Mouse (Mus musculus) MEL (cell line): ENCODE measurements around the gene Cdkn1b. TPM values are rescaled to one million over a fixed set of nuclear protein-coding genes. Genes with fewer than 3 reads are reported as not detected.

Experiments
- DNase-seq: peaks from one replicate; pipeline ENCODE4 v3.0.0; 2011; ENCODE audit warnings: low read depth, low spot score
- H3K27ac ChIP-seq: 2 replicates; pipeline ENCODE4 v1.5.1; 2012; ENCODE audit warnings: low read depth, mild to moderate bottlenecking, control low read depth, low read length, moderate library complexity; ENCODE audit not compliant: control insufficient read depth
- H3K27me3 ChIP-seq, 2 experiments: fragments of 150-350 bp in 1 of 2; sonication (generic) in 1 of 2; 2 replicates each; pipeline ENCODE4 v1.6.1; 2012; ENCODE audit warnings: low read length in 2 of 2, mild to moderate bottlenecking in 2 of 2, improper control_type of control experiment in 1 of 2, moderate library complexity in 1 of 2; ENCODE audit not compliant: insufficient read depth in 2 of 2, control insufficient read depth in 1 of 2
- H3K36me3 ChIP-seq, 2 experiments: 2 replicates each; pipeline ENCODE4 v1.6.1; 2012 to 2014; ENCODE audit warnings: low read length in 2 of 2, improper control_type of control experiment in 1 of 2, inconsistent platforms in 1 of 2, mild to moderate bottlenecking in 1 of 2; ENCODE audit not compliant: insufficient read depth in 2 of 2, control insufficient read depth in 1 of 2
- H3K4me1 ChIP-seq, 2 experiments: fragments of 150-350 bp in 1 of 2; sonication (generic) in 1 of 2; 2 replicates each; pipeline ENCODE4 v1.6.1; 2012; ENCODE audit warnings: low read length in 2 of 2, improper control_type of control experiment in 1 of 2, mild to moderate bottlenecking in 1 of 2; ENCODE audit not compliant: insufficient read depth in 2 of 2, control insufficient read depth in 1 of 2
- H3K4me3 ChIP-seq, 2 experiments: fragments of 150-350 bp in 1 of 2; sonication (generic) in 1 of 2; 2 replicates each; pipeline ENCODE4 v1.5.1; 2012; ENCODE audit warnings: low read depth in 2 of 2, low read length in 2 of 2, mild to moderate bottlenecking in 2 of 2, moderate library complexity in 2 of 2, control low read depth in 1 of 2, improper control_type of control experiment in 1 of 2; ENCODE audit not compliant: control insufficient read depth in 1 of 2, insufficient read depth in 1 of 2
- H3K79me2 ChIP-seq: 2 replicates; pipeline ENCODE4 v1.6.1; 2012; ENCODE audit warnings: mild to moderate bottlenecking, low read length, moderate library complexity; ENCODE audit not compliant: control insufficient read depth, poor library complexity, insufficient read depth
- H3K9ac ChIP-seq: 2 replicates; pipeline ENCODE4 v1.6.1; 2012; ENCODE audit warnings: low read depth, mild to moderate bottlenecking, control low read depth, low read length, moderate library complexity; ENCODE audit not compliant: control insufficient read depth, poor library complexity, severe bottlenecking
- H3K9me3 ChIP-seq: fragments of 150-350 bp; sonication (generic); replicated peaks from 2 replicates; pipeline ENCODE4 v1.6.1; 2012; ENCODE audit warnings: mild to moderate bottlenecking, low read length, improper control_type of control experiment, moderate library complexity; ENCODE audit not compliant: insufficient read depth
- BHLHE40 ChIP-seq: IDR thresholded peaks from 2 replicates; pipeline ENCODE4 v1.6.1; 2012; ENCODE audit warnings: low read depth, mild to moderate bottlenecking, inconsistent platforms, low read length, improper control_type of control experiment, borderline replicate concordance
- CHD1 ChIP-seq: IDR thresholded peaks from 2 replicates; pipeline ENCODE4 v1.6.1; 2012; ENCODE audit warnings: low read depth, mild to moderate bottlenecking, inconsistent platforms, low read length, improper control_type of control experiment
- CHD2 ChIP-seq: IDR thresholded peaks from 2 replicates; pipeline ENCODE4 v1.6.1; 2011; ENCODE audit warnings: low read length, improper control_type of control experiment
- E2F4 ChIP-seq: IDR thresholded peaks from 2 replicates; pipeline ENCODE4 v1.6.1; 2011; ENCODE audit warnings: low read depth, low read length, improper control_type of control experiment, borderline replicate concordance
- ELF1 ChIP-seq: IDR thresholded peaks from 2 replicates; pipeline ENCODE4 v1.6.1; 2014; ENCODE audit warnings: low read depth, mild to moderate bottlenecking, inconsistent platforms, low read length, improper control_type of control experiment, moderate library complexity
- EP300 ChIP-seq, 2 experiments: IDR thresholded peaks; 2 replicates each; pipeline ENCODE4 v1.6.1; 2011; ENCODE audit warnings: improper control_type of control experiment in 2 of 2, low read length in 2 of 2, low read depth in 1 of 2, mild to moderate bottlenecking in 1 of 2
- ETS1 ChIP-seq: IDR thresholded peaks from 2 replicates; pipeline ENCODE4 v1.6.1; 2012; ENCODE audit warnings: low read depth, mild to moderate bottlenecking, inconsistent platforms, low read length, improper control_type of control experiment, moderate library complexity
- GATA1 ChIP-seq: IDR thresholded peaks from 2 replicates; pipeline ENCODE4 v1.6.1; 2011; ENCODE audit warnings: low read depth, low read length, improper control_type of control experiment
- HCFC1 ChIP-seq: IDR thresholded peaks from 2 replicates; pipeline ENCODE4 v1.6.1; 2012; ENCODE audit warnings: low read depth, mild to moderate bottlenecking, inconsistent platforms, low read length, improper control_type of control experiment, moderate library complexity
- KAT2A ChIP-seq: conservative IDR thresholded peaks from 2 replicates; pipeline ENCODE4 v1.6.1; 2012; ENCODE audit warnings: low read depth, low read length, improper control_type of control experiment, inconsistent platforms
- MAFK ChIP-seq: IDR thresholded peaks from 2 replicates; pipeline ENCODE4 v1.6.1; 2011; ENCODE audit warnings: low read depth, mild to moderate bottlenecking, low read length, improper control_type of control experiment, borderline replicate concordance
- MAX ChIP-seq: IDR thresholded peaks from 2 replicates; pipeline ENCODE4 v1.6.1; 2011; ENCODE audit warnings: low read length, improper control_type of control experiment
- MYB ChIP-seq: IDR thresholded peaks from 2 replicates; pipeline ENCODE4 v1.6.1; 2011; ENCODE audit warnings: mild to moderate bottlenecking, low read depth, low read length, improper control_type of control experiment
- MYC ChIP-seq: IDR thresholded peaks from 2 replicates; pipeline ENCODE4 v1.6.1; 2011; ENCODE audit warnings: low read depth, mild to moderate bottlenecking, low read length, improper control_type of control experiment, moderate library complexity
- NELFE ChIP-seq: IDR thresholded peaks from 2 replicates; pipeline ENCODE4 v1.6.1; 2011; ENCODE audit warnings: low read depth, low read length, improper control_type of control experiment
- NRF1 ChIP-seq: IDR thresholded peaks from 2 replicates; pipeline ENCODE4 v1.6.1; 2014; ENCODE audit warnings: low read depth, mild to moderate bottlenecking, inconsistent platforms, low read length, improper control_type of control experiment, moderate library complexity; ENCODE audit not compliant: poor library complexity, insufficient read depth, severe bottlenecking
- POLR2A ChIP-seq, 2 experiments: IDR thresholded peaks; 2 replicates each; pipeline ENCODE4 v1.6.1; 2011 to 2012; ENCODE audit warnings: low read length in 2 of 2, mild to moderate bottlenecking in 2 of 2, control low read depth in 1 of 2, improper control_type of control experiment in 1 of 2, low read depth in 1 of 2, moderate library complexity in 1 of 2; ENCODE audit not compliant: control insufficient read depth in 1 of 2, insufficient read depth in 1 of 2, poor library complexity in 1 of 2
- POLR2AphosphoS5 ChIP-seq: IDR thresholded peaks from 2 replicates; pipeline ENCODE4 v1.6.1; 2012; ENCODE audit warnings: low read depth, borderline replicate concordance, mild to moderate bottlenecking, inconsistent platforms, low read length, moderate library complexity, mixed read lengths
- RAD21 ChIP-seq: IDR thresholded peaks from 2 replicates; pipeline ENCODE4 v1.6.1; 2011; ENCODE audit warnings: mild to moderate bottlenecking, low read depth, low read length, improper control_type of control experiment
- RCOR1 ChIP-seq: IDR thresholded peaks from 2 replicates; pipeline ENCODE4 v1.6.1; 2012; ENCODE audit warnings: low read depth, mild to moderate bottlenecking, inconsistent platforms, low read length, improper control_type of control experiment
- SIN3A ChIP-seq: IDR thresholded peaks from 2 replicates; pipeline ENCODE4 v1.6.1; 2012; ENCODE audit warnings: low read length, improper control_type of control experiment, inconsistent platforms
- TCF12 ChIP-seq: IDR thresholded peaks from 2 replicates; pipeline ENCODE4 v1.6.1; 2014; ENCODE audit warnings: low read depth, mild to moderate bottlenecking, inconsistent platforms, low read length, improper control_type of control experiment, moderate library complexity
- UBTF ChIP-seq: IDR thresholded peaks from 2 replicates; pipeline ENCODE4 v1.6.1; 2012; ENCODE audit warnings: low read depth, mild to moderate bottlenecking, inconsistent platforms, low read length, improper control_type of control experiment, moderate library complexity, borderline replicate concordance; ENCODE audit not compliant: insufficient read depth
- USF1 ChIP-seq: IDR thresholded peaks from 2 replicates; pipeline ENCODE4 v1.6.1; 2014; ENCODE audit warnings: low read depth, mild to moderate bottlenecking, inconsistent platforms, low read length, improper control_type of control experiment, moderate library complexity
- USF2 ChIP-seq, 2 experiments: IDR thresholded peaks; 2 replicates each; pipeline ENCODE4 v1.6.1; 2011 to 2012; ENCODE audit warnings: improper control_type of control experiment in 2 of 2, low read length in 2 of 2, borderline replicate concordance in 1 of 2, inconsistent platforms in 1 of 2, low read depth in 1 of 2, mild to moderate bottlenecking in 1 of 2; ENCODE audit not compliant: insufficient read depth in 1 of 2
- ZMIZ1 ChIP-seq: IDR thresholded peaks from 2 replicates; pipeline ENCODE4 v1.6.1; 2012; ENCODE audit warnings: low read depth, mild to moderate bottlenecking, inconsistent platforms, low read length, improper control_type of control experiment, moderate library complexity
- ZNF384 ChIP-seq: IDR thresholded peaks from 2 replicates; pipeline ENCODE4 v1.6.1; 2012; ENCODE audit warnings: low read depth, mild to moderate bottlenecking, inconsistent platforms, low read length, improper control_type of control experiment
- polyA plus RNA-seq, 2 experiments: library from polyadenylated mRNA; stranded (reverse) in 1 of 2; unstranded in 1 of 2; fragments of >175 nt in 1 of 2; fragments of >200 nt in 1 of 2; gene quantifications; 2 replicates each; pipeline versions ENCODE4 v1.2.1 to v1.2.4; 2012; ENCODE audit warnings: low replicate concordance in 2 of 2, low read depth in 1 of 2; ENCODE audit not compliant: insufficient read length in 2 of 2, insufficient read depth in 1 of 2, missing spikeins in 1 of 2
- total RNA-seq: library from RNA; depleted of rRNA; stranded (reverse); fragments of 300-350 nt; gene quantifications from 2 replicates; pipeline ENCODE4 v1.2.3, GENCODE M21; 2012

Cdkn1b gene
- total and polyA plus RNA-seq, 3 experiments: 7.7 to 21.2 TPM; not detected in 1

- peaks cover 25% of the 10 kb centered on the region for H3K79me2 ChIP-seq
- peak overlapping the region; percentile 99 for H3K9ac ChIP-seq
- peak; percentile 51 for DNase-seq
- peak overlapping the region; percentile 81 to 86 for H3K4me3 ChIP-seq
- H3K4me1 ChIP-seq: peaks cover 5 to 13% of the 10 kb centered on the region in 2 experiments; a peak in 2 of 4 replicates
- no peak for TF ChIP-seq RCOR1
- no peak for TF ChIP-seq ELF1
- no peak for TF ChIP-seq USF1
- no peak for TF ChIP-seq NRF1
- no peak for TF ChIP-seq SIN3A
- TF ChIP-seq UBTF: no peak
- TF ChIP-seq GATA1: no peak
- TF ChIP-seq MYB: no peak
- TF ChIP-seq EP300 (IDR thresholded peaks at IDR 0.05; ENCODE audit: low read depth in 1 of 2, low read length in 2 of 2): no peak
- no peak for TF ChIP-seq E2F4
- TF ChIP-seq CHD1: no peak
- TF ChIP-seq NELFE: no peak
- TF ChIP-seq MYC: no peak
- no peak for TF ChIP-seq ZNF384
- TF ChIP-seq, all 39 proteins: peak for 0
- no peaks in the 10 kb centered on the region for H3K27me3 ChIP-seq
- H3K36me3 ChIP-seq: peaks cover 2 to 24% of the 10 kb centered on the region in 2 experiments; a peak in 3 of 4 replicates
- H3K9me3 ChIP-seq: no peaks in the 10 kb centered on the region
- peak overlapping the region; percentile 75 for H3K27ac ChIP-seq
Measured at GRCm38 (mm10) chr6:134919511-134920189, 551 bp upstream of the Cdkn1b start.

GRCm38 (mm10) chr6:134921014-134921694 is 953 bp downstream of the Cdkn1b start:
- peak overlapping the region; percentile 79 for H3K27ac ChIP-seq
- TF ChIP-seq MAX: no peak
- TF ChIP-seq EP300 (IDR thresholded peaks at IDR 0.05; ENCODE audit: low read depth in 1 of 2, low read length in 2 of 2): peak in 1 of 2 experiments; percentile 29; a peak in 1 of 4 replicates
- TF ChIP-seq ETS1: peak; percentile 86
- no peak for TF ChIP-seq BHLHE40
- TF ChIP-seq CHD2: no peak
- 0 out of 4 replicates have a peak, but pooled peaks of 1 of the 2 experiments have one; percentile 8 for TF ChIP-seq POLR2A (IDR thresholded peaks at IDR 0.05; ENCODE audit: control insufficient read depth in 1 of 2, insufficient read depth in 1 of 2, low read depth in 1 of 2, low read length in 2 of 2, poor library complexity in 1 of 2)
- 0 out of 2 replicates have a peak, but pooled peaks have one; percentile 20 for TF ChIP-seq UBTF
- TF ChIP-seq USF2 (IDR thresholded peaks at IDR 0.05; ENCODE audit: borderline replicate concordance in 1 of 2, insufficient read depth in 1 of 2, low read depth in 1 of 2, low read length in 2 of 2): no peak
- TF ChIP-seq ZMIZ1: peak; percentile 56; the same call in 1 of the 2 replicates
- no peak for TF ChIP-seq MAFK
- TF ChIP-seq KAT2A: no peak
- no peak for TF ChIP-seq ZNF384
- no peak for TF ChIP-seq RCOR1
- no peak for TF ChIP-seq ELF1
- no peak for TF ChIP-seq POLR2AphosphoS5
- TF ChIP-seq SIN3A: peak; percentile 88
- peak; percentile 68; the same call in 1 of the 2 replicates for TF ChIP-seq TCF12
- TF ChIP-seq RAD21: no peak
- peak; percentile 3; the same call in 1 of the 2 replicates for TF ChIP-seq CHD1
- 0 out of 2 replicates have a peak, but pooled peaks have one; percentile 1 for TF ChIP-seq HCFC1

More at GRCm38 (mm10) chr6:134921014-134921694, 953 bp downstream of the Cdkn1b start:
- H3K27me3 ChIP-seq: no peaks in the 10 kb centered on the region
- no peaks in the 10 kb centered on the region for H3K9me3 ChIP-seq
- peaks cover 2 to 29% of the 10 kb centered on the region in 2 experiments; a peak in 3 of 4 replicates for H3K36me3 ChIP-seq
- H3K79me2 ChIP-seq: peaks cover 26% of the 10 kb centered on the region
- H3K9ac ChIP-seq: peak overlapping the region; percentile 99
- DNase-seq: peak; percentile 85
- peak overlapping the region; percentile 86 to 87 for H3K4me3 ChIP-seq
- H3K4me1 ChIP-seq: peaks cover 8 to 13% of the 10 kb centered on the region in 2 experiments; a peak in 3 of 4 replicates
